Mouse (Mus musculus): ENCODE data around the gene A630095N17Rik.

A630095N17Rik gene

DNA sequence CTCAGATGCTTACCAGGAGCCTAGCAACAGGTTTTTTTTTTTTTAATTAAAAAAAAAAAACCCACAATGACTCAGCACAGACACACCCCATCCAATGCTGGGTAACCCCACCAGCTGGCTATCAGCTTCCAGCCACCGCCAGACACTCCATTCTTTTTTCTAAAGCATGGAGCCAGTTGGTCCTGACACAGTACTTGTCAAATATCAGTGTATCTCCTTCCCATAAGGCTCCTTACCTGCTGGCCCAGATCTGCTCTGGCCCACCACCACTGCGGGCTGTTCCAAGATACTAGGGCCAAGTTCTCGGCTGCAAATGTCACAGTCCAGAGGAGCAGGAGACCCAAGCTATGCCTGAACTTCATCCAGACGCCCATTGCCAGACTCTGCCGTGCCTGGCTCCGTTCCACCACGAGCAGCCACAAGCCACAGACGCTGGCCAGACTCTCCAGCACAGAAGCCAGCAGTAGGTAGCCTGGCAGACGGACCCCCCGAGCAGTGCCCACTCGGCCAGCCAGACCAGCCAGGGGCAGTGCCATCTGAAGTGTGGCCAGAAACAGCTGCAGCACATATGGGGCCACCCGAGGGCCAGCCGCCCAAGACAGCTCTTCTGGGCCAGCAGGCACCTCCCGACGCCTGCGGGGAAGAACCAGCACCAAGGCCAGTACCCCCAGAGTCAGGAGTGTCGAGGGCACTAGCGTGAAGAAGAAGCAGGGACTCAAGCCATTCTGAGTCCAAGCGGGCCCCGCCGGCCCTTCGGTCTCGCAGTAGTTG is 52.4 kb downstream of the A630095N17Rik start:
- DNase-seq (ENCODE audit: extremely low spot score, low read depth, low spot score), result no peak
